Mouse (Mus musculus) testis, postnatal 14 days (tissue): ENCODE results near the gene Gm11114.

Experiments
- DNase-seq: peaks from one replicate; pipeline ENCODE4 v3.0.0; 2021; ENCODE audit warnings: low spot score

Gm11114 gene

DNA sequence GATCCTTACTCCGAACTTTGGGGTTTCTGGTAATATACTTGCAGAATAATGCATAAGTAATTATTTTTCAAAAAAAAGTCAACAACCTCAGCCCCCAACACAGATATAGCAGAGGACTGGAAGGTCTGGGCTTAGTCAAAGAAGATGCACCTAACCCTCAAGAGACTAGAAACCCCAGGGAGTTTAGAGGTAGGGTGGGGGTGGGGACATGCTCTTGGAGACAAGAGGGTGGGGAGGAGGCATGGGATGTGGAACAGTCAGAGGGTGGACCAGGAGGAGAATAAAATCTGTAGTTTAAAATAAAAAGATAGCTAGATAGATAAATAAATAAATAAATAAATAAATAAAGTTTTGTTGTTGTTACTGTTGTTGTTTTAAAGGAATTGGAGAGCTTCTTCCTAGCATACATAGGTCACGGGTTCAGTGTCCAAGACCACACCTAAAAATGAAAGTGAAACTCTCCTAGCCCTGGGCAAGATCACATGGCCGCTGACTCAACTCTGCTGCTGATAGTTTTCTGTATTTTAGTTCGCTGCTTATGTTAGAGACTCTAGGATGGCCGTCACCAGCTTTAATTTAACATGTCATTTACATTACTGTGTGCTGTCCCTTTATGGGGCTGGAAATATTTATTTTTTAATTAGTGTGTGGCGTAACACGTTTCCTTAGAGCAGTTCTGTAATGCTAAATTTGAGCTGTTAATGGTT lies 44.7 kb downstream of the Gm11114 start:
- DNase-seq: no peak
